Mouse (Mus musculus): ENCODE measurements around the gene Gm49776.

The Gm49776 gene

DNA sequence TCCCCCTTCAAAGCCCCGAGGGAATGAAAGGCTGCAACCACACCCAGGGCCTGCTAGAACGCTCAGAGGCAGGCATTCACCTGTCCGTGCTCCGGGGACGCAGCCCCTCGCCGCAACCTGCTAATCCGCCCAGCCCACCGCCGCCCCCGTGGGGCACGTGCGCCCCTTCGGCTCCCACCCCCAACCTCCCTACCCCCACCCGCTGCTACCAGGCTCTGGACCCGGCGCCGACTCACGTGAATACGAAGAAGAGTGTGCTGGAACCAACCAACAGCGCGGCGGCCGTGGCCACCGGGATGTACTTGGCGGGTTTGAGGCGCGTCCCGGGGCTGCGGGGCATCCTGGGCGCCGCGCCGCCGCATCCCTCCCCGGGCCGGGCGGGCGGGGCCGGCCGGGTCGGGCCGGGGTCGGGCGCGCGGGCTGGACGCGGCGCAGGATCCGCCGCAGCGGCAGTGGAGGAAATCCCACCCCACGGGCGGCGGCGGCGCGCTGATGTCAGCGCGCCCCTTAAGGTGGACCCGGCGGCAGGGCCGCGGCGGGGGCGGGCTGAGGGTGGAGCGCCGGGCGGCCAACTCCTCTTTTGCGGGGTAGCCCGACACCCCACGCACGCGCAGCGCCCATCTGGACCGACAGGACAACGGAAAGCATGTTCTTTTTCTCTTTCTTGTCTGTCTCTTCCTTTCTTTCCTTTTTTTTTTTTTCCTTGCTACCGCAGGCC, 23.3 kb downstream of the Gm49776 start, which contains the start of gene Zdhhc8:
Zdhhc8 (minus strand) TSS at position 466 of the 718 bp plus-strand sequence.
- peak in 1 of 2 experiments; percentile 82 for DNase-seq (ENCODE audit: low spot score in 2 of 2)

DNA sequence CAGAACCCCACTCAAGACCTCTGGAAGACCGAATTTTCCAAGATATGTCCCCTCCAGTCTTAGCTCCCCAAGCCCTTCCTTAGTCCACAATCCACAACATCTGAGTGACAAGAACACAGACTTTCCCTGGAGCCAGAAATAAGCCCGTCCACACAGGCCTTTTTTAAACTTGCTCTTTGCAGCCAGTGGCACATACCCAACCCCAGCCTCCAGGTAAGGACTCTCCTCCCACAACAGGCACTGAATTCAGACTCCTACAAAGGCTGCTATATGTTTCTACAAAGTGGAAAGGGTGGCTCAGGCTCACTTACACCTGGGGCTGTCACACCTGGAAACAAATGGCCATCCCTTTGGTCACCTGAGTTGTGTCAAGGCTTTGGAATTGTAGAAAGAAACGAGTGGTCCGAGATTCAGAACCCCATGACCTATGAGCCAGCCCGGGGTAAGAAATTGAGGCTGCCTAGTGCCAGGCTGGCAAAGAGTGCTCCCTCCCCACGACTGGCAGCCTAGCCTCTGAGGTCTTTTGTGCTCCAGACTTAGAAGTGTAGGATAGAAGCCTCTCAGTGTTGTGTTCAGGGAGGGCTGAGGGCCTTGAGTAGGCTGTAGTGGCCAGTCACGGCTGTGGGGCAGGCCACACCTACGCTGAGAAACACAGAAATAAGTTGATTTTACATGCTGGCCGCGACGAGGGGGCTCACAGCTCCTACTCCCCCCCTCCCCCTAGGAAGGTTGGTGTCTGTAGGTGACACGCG, 24.0 kb downstream of the Gm49776 start:
- no peak for DNase-seq (ENCODE audit: low spot score in 2 of 2)

DNA sequence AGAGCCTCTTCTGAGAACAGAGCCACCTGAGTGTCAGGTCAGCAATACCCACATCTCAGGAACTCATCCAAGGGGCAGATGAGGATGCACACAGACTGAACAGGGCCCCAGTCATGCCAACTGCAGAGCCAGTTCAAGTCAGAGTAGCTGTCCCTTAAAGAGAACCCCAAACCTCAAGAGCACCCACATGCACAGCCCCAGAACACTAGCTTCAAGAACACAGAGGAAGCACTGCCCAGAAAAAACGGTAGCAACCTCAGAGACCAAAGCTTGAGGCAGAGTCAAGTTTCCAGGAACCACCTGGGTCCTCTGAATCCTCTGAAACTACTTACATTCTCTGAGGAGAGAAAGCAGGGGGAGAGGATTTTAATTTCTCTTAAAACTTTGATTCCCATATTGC, 24.7 kb downstream of the Gm49776 start:
- no peak for DNase-seq (ENCODE audit: low spot score in 2 of 2)

DNA sequence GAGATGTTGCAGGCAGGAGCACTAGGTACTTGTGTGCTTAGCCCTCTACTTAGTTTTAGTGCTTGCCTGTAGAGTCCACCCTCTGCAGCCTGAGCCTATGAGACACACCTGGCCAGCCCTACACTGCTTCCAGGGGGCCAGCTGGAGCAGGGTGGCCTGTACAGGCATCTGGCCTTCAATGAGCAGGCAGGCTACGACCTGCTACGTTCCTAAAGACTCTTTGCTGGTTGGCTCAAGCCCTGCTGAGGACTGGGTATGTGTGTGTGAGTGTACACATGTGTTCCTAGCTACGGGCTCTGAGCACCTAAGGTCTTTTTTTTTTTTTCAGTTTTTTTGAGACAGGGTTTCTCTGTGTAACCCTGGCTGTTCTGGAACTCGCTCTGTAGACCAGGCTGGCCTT, 26.7 kb downstream of the Gm49776 start:
- no peak for DNase-seq (ENCODE audit: low spot score in 2 of 2)

DNA sequence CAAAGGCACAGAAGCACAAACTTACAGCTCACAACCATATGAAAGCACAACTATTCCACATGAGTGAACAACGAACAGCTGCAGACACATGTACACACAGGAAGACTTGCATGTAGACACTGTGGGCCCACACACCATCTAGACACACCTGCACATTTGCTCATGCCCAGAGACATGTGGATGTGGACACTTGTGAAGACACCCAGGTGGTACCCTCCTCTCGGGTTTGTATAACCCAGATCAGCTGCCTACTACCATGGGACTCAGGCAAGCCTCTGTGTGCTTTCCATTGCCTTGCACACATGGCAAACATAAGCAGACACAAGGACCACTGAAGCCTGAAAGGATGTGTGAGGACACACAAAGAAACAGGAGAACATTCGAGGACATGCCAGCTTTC, 27.1 kb downstream of the Gm49776 start:
- no peak for DNase-seq (ENCODE audit: low spot score in 2 of 2)

DNA sequence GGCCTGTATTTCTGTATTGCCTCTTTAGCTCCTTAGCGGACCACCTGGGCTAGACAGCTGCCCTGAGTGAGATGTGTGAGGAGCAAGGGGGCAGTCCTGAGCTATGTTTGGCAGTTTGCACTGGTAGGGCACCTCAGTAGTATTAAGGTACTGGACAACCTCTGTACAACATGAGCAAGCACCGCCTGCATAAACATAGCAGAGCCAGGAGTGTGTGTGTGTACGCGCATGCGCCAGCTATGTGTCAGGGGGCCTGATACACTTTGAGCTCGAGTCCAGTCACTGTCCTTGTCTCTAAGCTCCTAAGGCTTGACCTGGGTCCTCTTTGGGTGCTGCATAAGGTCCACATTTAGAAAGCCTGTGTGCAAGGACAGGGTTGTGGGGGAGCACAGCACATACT, 27.5 kb downstream of the Gm49776 start:
- no peak for DNase-seq (ENCODE audit: low spot score in 2 of 2)

DNA sequence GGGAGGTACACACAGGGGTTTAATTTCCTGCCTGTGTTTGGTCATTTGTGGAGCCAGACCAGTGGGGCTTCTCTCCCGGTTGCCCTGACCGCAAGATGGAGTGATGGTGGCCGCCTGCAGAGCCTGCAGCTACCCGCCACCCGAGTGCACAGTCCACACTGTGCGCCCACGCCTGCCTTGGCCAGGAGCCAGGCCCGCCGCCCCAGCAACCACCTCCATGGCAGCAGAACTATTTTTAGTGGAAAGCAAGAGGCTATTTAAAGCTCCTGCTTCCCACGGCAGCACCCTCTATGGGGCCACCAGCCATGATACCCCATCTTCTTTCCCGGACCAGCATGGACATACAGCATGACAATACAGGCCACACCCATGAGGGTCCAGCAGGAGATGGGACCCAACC, 28.5 kb downstream of the Gm49776 start:
- peak; percentile 78 to 88 for DNase-seq (ENCODE audit: low spot score in 2 of 2)

DNA sequence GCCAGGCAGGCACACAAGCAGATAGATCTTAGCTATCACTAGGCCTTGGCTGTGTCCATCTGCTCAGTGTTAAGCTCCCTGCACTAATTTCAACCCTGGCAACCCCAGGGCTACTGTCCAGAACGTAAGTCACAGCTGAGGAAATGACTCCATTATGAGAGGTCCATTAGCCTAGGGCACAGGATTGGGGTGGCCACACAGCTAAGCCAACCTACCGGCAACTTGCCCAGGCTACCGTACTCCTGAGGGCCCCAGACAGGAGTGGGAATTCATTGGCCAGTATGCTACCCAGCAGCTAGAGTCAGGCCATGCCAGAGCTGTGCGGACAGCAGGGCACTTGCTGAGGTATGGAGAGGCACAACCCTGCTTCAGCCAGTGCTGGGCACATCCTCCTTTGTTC, 29.3 kb downstream of the Gm49776 start:
- DNase-seq (ENCODE audit: low spot score in 2 of 2), result no peak

DNA sequence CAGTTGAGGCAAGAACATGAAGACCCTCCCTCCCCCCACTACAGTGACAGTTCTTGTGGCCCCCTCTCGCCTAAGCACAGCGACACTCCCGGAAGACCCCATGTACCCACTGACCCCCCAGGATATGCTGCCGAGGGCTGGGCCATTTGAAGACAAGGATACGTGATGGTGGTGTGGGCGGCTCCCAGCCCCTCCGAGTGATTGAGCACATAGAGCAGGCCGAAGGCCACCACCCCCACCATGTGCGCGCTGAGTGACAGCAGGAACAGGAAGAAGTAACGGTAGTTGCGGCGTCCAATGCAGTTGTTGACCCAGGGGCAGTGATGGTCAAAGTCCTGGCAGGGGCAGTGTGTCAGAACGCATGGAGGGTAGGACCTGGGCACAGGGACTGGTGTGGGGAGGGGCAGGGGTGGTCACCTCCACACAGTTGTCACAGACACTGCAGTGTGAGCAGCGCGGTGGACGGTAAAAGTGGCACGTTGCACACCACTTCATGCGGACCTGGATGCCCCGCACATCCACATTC, 30.2 kb downstream of the Gm49776 start:
- no peak for DNase-seq (ENCODE audit: low spot score in 2 of 2)

DNA sequence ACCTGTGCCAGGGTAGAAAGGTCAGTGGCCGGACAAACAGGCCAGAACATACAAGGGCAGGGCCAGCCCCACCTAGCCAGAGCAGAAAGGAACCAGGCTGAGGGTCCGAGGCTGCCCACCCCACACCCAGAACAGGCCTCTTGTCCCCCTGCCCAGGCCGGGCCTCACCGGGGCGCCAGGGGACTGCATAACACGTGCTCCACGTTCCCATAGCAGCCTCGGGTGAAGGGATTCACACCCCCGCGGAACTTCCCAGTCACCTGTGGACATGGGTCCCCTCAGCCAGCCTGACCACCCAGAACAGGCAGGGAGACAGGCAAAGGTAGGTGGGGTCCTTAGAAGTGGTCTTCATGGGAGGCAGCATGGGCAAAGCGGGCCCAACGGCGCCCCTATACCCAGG, 30.9 kb downstream of the Gm49776 start:
- DNase-seq (ENCODE audit: low spot score in 2 of 2), result peak in 1 of 2 experiments; percentile 12

DNA sequence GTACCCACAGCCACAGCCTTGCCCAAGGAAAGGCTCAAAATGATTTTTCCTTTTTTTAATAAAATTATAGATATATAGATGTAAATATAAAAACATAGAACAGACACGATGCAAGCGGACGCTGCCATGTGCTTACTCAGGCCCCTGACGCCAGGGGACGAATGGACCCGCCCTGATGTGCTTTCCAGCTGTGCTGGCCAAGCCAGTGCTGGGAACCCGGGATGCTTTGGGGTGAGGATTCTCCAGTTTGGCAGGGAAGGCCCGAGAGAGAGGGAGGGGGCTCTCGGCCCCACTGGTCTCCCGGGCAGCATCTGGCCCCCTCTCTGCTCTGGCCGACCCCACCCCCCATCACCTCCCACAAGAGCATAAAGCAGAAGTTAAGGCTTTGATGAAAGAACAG, 35.9 kb downstream of the Gm49776 start:
- no peak for DNase-seq (ENCODE audit: low spot score in 2 of 2)

DNA sequence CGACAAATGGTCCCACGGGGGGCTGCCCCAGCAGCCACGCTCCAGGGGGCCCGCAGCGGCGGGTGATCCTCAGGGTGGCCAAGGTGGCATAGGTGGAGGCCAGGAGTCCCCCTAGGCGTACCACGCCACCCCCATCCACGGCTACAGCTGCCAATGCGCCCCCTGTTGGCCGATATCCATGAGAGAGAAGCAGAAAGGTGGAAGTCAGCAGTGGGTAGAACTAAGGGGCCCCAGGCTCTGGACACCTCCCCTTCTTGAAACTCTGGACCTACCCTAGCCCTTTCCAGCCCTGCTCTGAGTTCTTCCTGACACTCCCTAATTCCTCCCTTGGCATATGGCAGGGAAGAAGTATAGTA, 36.6 kb downstream of the Gm49776 start:
- no peak for DNase-seq (ENCODE audit: low spot score in 2 of 2)

DNA sequence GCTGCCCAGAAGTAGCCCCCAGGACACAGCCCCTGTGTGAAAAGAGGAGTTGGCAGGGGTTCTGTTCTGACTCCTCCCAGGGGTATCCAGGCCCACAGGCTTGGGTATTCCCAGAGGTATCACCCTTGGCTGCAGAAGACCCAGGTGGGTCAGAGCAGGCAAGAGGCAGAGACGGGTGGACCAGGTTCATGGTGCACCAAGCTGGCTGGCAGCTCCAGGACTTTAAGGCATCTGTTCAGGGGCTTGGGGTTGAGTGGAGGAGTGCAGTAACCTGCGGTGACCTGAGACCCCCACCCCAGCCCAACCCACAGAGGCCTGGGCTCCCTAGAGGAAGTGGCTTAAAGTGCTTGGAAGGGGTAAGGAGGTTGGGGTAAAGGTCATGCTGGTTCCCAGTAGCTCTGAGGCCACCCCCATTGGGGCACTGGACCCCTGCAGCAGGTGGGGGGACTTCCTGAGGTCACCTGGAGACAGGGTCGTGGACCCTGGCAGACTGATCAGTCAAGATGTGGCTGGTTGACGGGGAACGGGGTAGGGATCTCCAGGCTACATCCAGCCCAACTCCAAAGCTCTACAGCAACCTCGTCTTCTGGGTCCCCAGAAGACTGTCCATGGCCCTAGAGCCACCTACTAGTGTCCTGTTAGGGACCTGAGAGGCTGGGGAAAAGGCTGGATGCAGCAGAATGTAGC, 37.1 kb downstream of the Gm49776 start:
- no peak for DNase-seq (ENCODE audit: low spot score in 2 of 2)

DNA sequence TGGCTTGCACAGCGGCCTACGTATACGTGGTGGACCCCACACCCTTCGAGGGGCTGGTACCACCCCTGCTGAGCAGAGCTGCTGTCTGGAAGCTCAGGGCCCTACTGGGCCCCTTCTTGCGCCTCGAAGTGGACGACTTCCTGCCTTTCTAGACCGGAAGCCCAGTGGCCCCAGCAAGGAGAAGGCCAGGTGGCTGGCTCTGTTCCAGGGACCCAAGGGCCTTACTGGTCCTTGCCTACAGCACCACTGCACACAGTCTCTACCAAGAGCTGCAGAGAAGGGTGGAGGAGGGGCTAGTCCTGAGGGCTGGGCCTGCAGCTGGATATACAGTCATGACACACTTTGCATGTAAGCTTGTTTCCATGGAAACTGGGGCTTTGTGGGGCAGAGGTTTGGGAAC, 38.1 kb downstream of the Gm49776 start:
- DNase-seq (ENCODE audit: low spot score in 2 of 2), result peak; percentile 58 to 78

DNA sequence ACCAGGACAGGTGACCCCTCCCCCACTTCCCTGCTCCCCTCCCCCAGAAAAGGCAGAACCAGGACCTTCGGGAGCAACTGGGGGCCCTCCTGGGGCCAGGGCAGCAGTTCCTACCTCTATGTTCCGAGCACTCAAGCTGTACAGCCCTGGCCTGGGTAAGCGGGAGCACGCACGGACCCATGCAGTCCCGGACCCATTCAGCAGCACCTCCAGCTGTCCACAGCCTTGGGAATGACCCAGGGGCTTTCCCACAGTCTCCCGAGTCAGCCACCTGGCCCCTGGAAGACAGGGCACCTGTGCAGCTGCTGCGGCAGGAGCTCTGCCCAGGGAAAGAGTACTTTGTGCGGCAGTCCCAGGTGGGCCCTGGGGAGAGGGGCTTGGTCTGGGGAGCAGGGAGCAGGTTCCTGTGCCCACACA, 39.5 kb downstream of the Gm49776 start:
- DNase-seq (ENCODE audit: low spot score in 2 of 2), result no peak

DNA sequence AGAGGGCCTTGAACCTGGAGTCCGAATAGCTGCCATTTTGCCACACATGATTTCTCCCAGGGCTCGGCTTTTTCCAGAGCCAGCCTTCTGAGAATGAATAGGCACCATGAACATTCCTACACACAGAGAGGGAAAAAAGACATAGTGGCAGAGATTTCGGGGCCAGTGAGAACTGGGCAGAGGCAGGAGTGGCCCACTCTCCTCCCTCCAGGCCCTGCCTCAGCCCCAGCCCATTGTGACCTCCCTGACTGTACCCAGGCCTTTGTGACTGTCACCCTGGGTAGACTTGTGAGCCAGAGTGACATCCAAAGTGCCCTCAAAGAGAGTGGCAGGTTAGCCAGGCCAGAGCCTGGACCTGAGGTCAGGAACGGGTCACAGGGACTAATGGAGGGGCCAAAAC, 40.5 kb downstream of the Gm49776 start, which contains the start of gene Ccdc188:
Ccdc188 (plus strand) TSS at position 301 of the 400 bp plus-strand sequence.
- DNase-seq (ENCODE audit: low spot score in 2 of 2), result no peak

DNA sequence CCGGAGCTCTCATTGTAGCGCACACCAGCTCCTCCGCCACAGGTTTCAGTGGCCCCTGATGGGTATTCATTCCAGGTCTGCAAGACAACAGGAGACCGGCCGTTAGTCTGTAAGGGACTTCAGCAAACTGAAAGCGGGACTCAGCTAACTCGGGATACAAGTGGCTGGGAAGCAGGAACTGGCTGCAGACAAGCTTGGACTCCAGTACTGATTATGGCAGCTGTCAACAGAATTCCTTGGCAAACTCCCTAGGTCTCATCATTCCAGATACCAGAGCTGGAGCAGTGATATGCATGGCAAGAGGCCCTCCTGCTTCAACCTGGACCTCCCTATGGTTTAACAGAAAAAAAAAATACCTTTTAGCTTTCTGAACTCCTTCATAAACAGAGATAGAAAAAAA, 43.3 kb downstream of the Gm49776 start:
- no peak for DNase-seq (ENCODE audit: low spot score in 2 of 2)

DNA sequence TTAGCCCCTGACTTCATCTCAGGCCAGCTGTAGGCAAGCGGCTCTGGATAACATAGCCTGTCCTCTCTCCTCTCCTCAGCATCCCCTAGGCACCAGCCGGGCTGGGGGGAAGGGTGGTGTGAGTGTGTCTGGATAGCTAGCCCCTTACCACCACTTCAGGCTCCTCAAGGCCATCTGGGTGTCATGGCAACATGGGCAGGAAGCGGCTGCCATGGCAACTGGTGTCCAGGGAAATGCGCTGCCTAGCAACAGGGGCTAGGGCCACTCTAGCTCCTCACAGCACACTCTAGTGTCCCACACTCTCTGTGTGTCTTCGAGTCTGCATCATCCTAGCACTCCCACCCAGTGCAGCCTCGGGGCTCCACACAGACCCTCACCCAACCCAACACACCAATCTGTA, 44.4 kb downstream of the Gm49776 start:
- peak; percentile 80 to 84 for DNase-seq (ENCODE audit: low spot score in 2 of 2)

DNA sequence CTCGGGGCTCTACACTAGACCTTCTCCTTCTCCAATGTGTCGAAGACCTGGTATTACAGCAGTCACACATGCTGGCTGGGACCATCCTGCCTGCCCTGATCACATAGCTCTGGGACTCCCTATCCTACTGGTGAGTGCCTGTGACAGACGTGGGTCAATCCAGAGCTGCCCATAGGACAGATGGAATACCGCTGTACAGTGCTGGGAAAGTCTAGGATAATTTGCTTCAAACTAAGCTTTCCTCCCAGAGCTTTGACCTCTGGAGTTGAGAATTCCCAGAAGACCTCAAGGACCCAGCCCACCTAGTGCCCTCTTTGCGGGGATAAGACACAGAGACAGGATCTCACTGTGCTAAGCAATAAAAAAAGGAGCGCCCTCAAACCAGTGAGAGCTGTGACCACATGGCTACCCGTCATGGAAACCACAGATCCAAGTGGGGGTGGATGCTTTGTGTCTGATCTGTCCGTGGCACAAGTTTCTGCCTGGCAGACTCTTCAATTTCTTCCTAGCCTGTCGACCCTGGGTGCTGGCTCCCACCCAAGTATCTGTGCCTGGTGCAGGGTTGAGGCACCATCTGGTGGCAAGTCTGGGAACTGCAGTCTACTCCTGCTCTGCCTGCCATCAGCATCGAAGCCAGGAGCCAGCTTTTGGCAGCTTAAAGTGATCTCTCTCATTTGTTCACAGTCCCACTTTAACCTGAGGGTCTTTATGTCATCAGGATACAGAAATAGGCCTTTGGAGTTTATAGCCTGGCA, 46.5 kb downstream of the Gm49776 start:
- peak; percentile 84 to 93 for DNase-seq (ENCODE audit: low spot score in 2 of 2)

DNA sequence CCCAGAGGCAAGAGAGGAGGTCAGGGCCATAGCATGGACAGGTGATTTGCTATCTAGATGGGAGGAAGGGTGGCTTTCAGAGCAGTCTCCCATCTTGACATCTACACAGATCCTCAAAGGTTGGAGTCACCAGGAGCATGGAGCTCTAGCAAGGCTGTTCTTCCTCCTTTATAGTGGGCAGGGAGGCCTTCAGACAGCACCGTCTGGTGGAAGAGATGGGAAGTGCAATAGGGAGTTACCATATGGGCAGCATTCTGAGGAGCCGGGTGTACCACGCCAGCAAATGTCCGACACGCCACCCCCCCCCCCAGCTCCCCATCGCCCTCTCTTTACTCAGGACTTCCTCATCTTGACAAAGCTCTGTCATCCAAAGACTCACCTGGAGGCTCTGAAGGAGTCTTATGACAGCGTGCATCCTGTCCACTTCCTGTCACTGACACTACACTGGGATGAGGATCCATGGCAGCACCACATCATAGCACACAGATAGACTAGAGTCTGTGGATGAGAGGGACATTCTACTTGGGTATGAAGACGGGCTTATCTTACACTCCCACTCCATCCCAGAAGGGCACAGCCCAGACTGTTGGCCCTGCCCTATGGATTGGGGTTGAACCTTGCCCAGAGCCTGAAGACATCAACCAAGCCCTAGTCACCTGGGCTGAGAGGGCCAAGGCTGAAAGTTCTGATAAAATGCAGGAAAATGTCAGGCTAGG, 47.3 kb downstream of the Gm49776 start:
- peak in 1 of 2 experiments; percentile 24 for DNase-seq (ENCODE audit: low spot score in 2 of 2)

All from frontal cortex, postnatal 10 days (tissue).